Mouse (Mus musculus) megakaryocyte-erythroid progenitor cell, adult 5-6 weeks (primary cell): Measurements from ENCODE around the gene Cdc37l1. TPM values are rescaled to one million over a fixed set of nuclear protein-coding genes. Genes with fewer than 3 reads are reported as not detected.
"Not testable (repeated sequence)": the region's sequence is repeated elsewhere in the genome, so short reads cannot be mapped to it uniquely, and the experiment has no call there.

Source experiments
- ATAC-seq: replicated peaks from 2 replicates; pipeline ENCODE4 v1.8.0; 2016; ENCODE audit warnings: mild to moderate bottlenecking, inconsistent platforms; ENCODE audit not compliant: severe bottlenecking, poor library complexity, low FRiP score, low TSS enrichment
- total RNA-seq, 2 experiments: library from RNA; stranded (forward) in 1 of 2; stranded (reverse) in 1 of 2; fragments of 200-1000, 215-1000 nt in 1 of 2; fragments of >200 nt in 1 of 2; fragmentation: Nextera tagmentation in 1 of 2; gene quantifications; 2 replicates each; pipeline ENCODE4 v1.2.3; 2014 to 2017

Cdc37l1 gene
- total RNA-seq, 2 experiments from 2014 or later, result 37.6 to 48.9 TPM

DNA sequence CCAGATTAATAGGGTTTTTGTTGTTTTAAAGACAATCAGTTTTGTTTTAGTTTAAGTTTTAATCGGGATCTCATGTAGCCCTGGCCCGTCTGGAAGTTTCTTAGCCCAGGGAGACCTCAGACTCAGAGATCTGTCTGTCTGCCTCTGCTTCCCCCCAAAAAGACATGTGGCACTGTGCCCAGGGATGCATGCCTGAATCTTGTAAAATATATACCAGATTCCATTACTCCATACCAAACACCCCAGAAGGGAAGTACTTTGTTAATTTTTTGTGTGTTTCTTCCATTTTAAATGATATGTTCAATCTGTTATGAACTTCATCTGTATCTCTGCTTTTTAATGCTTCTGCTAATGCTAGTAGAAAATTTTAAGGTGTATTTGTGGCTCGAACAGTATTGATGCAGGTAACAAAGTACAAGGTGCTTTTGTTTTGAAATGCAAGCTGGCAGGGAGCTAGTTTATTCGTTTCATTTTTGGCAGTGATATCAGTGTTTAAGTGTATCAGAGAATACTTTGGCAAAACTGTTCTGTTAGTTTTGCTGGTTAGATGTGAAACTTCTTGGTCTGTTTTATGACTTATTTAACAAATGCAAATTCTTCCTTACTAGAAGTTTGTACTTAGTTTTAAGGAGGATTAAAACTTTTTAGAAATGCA, 8.0 kb downstream of the Cdc37l1 start:
- ATAC-seq, result no peak

GRCm38 (mm10) chr19:29000321-29000720, 10.2 kb downstream of the Cdc37l1 start:
- ATAC-seq, result not testable (repeated sequence)

DNA sequence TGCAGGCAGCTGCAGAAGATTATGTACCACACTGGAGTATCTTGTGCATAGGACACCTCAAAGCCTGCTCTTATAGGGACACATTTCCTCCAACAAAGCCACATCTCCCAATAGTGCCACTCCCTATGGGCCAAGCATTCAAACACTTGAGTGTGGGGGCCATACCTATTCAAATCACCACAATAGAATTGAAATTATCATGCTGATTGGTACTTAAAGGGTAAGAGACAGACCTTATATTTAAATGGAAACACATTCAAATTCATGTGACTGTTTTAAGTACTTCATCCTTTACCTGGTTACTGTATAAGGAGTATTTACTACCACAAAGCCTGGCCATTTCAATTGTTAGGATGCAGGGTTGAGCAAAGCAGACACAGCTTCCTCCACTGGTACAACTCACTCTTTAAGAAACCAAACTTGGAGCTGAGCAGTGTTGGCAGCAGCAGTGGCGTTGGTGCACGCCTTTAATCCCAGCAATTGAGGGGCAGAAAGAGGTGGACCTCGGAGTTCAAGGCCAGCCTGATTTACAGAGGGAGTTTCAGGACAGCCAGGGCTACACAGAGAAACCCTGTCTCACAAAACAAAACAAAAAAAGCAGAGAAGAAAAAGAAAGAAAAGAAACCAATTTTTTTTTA, 18.0 kb downstream of the Cdc37l1 start:
- no peak for ATAC-seq

DNA sequence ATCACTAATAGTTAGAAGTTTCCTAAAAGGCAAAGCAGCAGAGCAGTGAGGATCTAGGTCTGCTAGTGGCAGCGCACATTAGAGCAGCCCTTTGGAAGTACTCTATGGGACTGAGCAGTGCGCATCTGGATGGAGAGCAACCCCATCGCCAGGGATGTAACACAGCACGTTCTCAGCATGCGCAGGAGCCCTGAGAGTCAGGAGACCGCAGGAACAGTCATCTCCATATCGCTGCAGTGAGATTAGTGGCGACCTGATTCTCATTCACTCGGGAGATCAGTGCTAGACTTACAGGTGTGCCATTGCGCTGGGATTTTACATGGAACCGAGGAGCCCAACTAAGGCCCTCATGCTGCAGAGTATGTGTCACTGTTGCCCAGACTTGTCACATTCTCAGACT, 18.9 kb downstream of the Cdc37l1 start:
- ATAC-seq, result no peak

GRCm38 (mm10) chr19:29011355-29011990, 21.3 kb downstream of the Cdc37l1 start:
- ATAC-seq, result no peak

GRCm38 (mm10) chr19:29014466-29015055, 24.4 kb downstream of the Cdc37l1 start:
- ATAC-seq, result no peak

DNA sequence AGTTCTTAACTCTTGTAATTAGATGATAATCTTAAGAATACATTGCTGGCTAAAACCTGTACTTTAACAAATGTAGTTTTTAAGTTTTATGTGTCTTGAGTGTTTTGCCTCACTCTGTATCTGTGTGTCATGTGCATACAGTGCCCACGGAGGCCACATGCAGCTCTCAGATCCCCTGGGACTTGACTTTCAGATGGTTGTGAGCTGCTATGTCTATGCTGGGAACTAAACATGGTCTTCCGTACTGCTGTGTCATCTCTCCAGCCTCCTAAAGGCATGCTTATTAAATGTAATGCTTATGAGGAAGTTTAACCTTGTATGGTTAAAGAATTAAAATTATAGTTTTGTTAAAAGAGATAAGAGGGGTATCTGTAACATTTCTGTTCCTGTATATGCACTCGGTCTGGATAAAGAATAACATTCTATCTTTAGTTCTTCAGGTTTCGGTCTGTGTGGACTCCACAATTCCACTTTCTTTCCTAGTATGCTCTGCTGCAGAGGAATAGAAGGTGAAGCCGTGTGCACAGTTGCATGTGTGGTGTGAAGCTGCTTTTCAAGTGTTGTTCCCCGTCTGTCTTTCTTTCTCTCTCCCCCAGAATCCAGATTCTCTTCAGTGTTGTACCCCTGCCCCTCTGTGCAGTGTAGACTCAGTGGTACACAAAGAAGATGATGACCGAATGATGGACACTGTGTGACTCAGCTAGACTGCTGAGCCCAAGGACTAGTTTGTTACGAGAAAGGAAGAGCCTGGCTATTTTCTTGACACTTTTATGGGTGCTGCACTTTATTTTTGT, 25.5 kb downstream of the Cdc37l1 start:
- ATAC-seq, result no peak

- ATAC-seq, result no peak
These were observed 26.1 kb downstream of the Cdc37l1 start for GRCm38 (mm10) chr19:29016204-29016765.

GRCm38 (mm10) chr19:29016786-29017185, 26.6 kb downstream of the Cdc37l1 start:
- no peak for ATAC-seq

GRCm38 (mm10) chr19:29019647-29020046, 29.5 kb downstream of the Cdc37l1 start:
- no peak for ATAC-seq

DNA sequence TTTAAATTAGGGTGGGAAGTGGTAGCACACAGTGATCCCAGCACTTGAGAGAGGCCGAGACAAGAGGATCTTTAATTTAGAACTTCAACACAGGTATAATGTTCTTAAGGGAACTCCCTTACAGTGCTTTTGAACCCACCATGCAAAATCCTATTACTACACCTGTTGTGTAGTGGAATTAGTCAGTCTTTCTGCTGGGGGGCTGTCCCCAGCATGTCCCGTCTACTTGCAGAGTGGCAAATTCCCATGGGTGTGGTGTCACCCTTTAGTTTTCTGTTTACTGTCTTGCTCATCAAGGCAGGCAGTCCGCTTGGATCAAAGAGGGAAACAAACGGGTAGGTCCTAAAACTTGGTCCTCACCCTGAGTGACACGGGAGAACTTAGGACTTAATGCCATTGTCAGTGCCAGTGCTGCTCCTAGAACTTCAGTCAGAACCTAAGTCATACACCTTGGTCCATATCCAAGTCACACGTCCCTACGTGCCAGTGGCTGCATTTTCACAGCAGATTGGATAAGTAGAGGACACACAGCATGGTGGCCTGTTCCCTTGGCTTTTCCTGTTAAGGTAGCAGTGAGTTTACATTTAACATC, 31.7 kb downstream of the Cdc37l1 start:
- no peak for ATAC-seq

- ATAC-seq, result peak; percentile 37; the same call in 1 of the 2 replicates
These were observed 34.3 kb downstream of the Cdc37l1 start for GRCm38 (mm10) chr19:29024391-29024947.

- ATAC-seq, result no peak
These were observed 41.6 kb downstream of the Cdc37l1 start for GRCm38 (mm10) chr19:29031788-29032187.

GRCm38 (mm10) chr19:29032662-29033061, 42.5 kb downstream of the Cdc37l1 start:
- ATAC-seq, result 0 out of 2 replicates have a peak, but pooled peaks have one; percentile 32

- no peak for ATAC-seq
These were observed 46.9 kb downstream of the Cdc37l1 start for GRCm38 (mm10) chr19:29037026-29037425.

- ATAC-seq, result no peak
These were observed 47.4 kb downstream of the Cdc37l1 start for GRCm38 (mm10) chr19:29037541-29037940.

DNA sequence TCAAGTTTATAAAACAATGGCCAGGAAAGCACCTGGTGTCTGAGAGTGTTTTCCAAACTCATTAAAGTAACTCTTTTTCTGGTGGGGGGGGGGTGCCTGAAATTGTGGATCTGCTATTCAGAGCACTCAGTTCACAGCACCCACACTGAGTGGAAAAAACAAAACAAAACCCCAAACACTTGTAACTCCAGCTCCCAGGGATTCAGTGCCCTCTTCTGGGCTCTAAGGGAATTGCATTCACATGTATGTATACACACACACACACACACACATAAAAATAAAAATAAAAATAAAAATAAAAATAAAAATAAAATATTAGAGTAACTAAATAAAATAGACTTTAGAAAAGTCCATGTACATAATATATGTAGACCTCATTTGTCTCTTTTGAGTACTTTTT, 49.2 kb downstream of the Cdc37l1 start:
- ATAC-seq, result no peak

DNA sequence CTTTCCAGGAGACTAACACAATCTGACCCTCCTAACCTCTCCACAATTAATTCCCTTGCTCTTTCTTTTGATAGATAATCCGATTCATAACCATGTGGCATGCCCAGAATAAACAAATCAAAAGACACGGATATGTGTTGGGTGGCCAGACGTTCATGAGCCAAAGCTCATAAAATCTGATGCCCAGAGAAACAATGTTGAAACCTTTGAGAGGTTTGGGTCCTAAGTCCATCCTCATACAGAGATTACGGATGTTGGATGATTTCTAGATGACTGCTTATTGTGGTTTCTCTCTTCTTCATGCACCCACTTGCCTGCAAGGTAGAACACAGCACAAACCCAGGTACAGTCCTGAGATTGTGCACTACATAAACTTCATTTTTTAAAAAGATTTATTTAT, 50.1 kb downstream of the Cdc37l1 start:
- ATAC-seq, result no peak

DNA sequence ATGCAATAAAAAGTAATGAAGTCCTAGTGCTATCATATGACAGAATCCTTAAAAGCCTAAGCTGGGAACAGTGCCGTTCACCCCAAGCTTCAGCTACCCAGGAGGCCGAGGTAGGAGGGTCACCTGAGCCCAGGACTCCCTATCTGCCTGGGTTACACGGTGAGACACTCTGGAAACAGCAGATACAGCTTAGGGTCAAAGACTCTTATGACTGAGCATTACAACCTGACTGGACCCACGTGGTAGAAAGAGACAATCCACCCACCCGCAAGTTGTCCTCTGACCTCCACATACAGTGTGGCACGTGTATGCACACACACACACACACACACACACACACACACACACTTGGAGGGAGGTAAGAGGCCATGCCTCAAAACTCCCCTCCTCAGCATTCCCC, 52.0 kb downstream of the Cdc37l1 start:
- ATAC-seq, result no peak
